Mouse (Mus musculus) frontal cortex, postnatal 10 days (tissue): ENCODE data around the gene Vmn2r12.
"Not testable (repeated sequence)": the region's sequence is repeated elsewhere in the genome, so short reads cannot be mapped to it uniquely, and the experiment has no call there.

Experiments used
- DNase-seq, 2 experiments: peaks; one replicate each; pipeline ENCODE4 v3.0.0; 2022; ENCODE audit warnings: low spot score in 2 of 2, mixed read lengths in 1 of 2

Gene Vmn2r12

GRCm38 (mm10) chr5:109097850-109098249 lies at the start of gene Vmn2r12:
TSS of gene Vmn2r12 (minus strand) at chr5:109097950.
- not testable (repeated sequence) for DNase-seq

- DNase-seq = no peak
Observed at GRCm38 (mm10) chr5:109139546-109139945, 41.8 kb upstream of the Vmn2r12 start.

DNA sequence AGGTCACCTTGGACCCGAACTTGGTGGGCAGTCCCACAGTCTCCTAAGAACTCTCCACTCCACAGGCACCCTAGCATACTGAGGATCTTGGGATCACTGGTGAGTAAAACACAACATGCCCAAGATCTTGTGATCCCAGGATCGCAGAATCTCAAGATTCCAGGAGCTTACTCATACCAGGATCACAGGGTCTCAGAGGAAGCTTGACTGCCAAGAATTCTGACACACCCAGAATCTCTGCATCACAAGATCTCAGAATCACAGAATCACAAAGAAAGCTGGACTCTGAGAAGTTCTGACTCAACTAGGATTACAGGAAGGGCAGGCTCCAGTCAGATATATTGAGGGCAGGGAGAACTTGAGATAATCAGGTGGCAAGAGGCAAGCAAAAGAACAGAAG lies 39.0 kb upstream of the Vmn2r12 start:
- no peak for DNase-seq

DNA sequence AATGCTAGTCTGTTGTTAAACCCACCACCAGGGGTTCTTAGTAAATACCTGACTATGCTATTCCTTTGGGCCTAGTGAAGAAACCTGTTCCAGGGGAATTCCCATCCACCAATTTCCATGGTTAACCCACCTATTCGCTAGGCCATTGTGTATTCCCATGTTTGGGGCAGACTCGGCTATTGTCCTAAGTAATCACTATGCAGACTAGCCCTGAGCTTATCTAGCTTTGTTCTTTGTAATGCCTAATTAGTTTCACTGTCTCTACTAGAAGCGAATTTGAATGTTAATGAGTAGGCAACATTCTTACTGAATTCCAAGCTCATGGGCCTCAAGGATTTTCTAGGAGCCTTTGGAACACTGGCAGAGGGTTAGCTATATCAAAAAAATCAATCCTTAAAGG lies 1.3 kb downstream of the Vmn2r12 start:
- DNase-seq = not testable (repeated sequence)

GRCm38 (mm10) chr5:109072016-109072415 lies 25.7 kb downstream of the Vmn2r12 start:
- not testable (repeated sequence) for DNase-seq

- DNase-seq = not testable (repeated sequence)
Observed at GRCm38 (mm10) chr5:109059469-109059868, 38.3 kb downstream of the Vmn2r12 start, which contains the start of gene Vmn2r11. TSS of gene Vmn2r11 (minus strand) at chr5:109059569.

- no peak for DNase-seq
Observed at GRCm38 (mm10) chr5:109055286-109055685, 42.5 kb downstream of the Vmn2r12 start.
